Mouse (Mus musculus): ENCODE results near the gene Eif2b3. TPM values are rescaled to one million over a fixed set of nuclear protein-coding genes. Genes with fewer than 3 reads are reported as not detected.

Eif2b3 gene
- polyA plus RNA-seq, 1 experiment, result 36.3 TPM

DNA sequence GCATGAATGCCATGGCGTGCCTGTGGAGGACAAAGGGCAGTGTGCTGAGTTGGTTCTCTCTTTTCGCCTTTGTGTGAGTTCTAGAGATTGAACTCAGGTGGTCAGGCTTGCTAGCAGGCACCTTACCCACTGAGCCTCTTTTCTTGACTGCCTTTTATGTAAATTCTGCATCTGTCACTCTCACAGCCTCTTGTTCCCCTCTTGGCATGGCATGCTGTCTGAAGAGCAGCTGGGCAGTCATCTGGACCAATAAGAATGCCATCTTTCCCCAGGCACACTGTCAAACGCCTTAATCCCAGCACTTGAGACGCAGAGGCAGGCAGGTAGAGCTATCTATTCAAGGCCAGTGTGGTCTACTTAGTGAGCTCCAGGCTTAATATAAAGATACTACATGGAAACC, 34.8 kb downstream of the Eif2b3 start:
- TF ChIP-seq CEBPB (IDR thresholded peaks at IDR 0.05; ENCODE audit: insufficient read depth, poor library complexity, severe bottlenecking) (no peak), POLR2A (IDR thresholded peaks at IDR 0.05; ENCODE audit: insufficient read length, low read depth) (no peak), MAX (IDR thresholded peaks at IDR 0.05; ENCODE audit: low read depth) (no peak), POLR2AphosphoS2 (IDR thresholded peaks at IDR 0.05; ENCODE audit: insufficient read length, low read depth) (no peak), MYOG (IDR thresholded peaks at IDR 0.05; ENCODE audit: control insufficient read depth in 1 of 3, insufficient read depth in 1 of 3, insufficient read length in 2 of 3, low read depth in 2 of 3) (no peak), SRF (IDR thresholded peaks at IDR 0.05; ENCODE audit: control insufficient read depth, insufficient read length, low read depth) (no peak), E2F4 (IDR thresholded peaks at IDR 0.05; ENCODE audit: insufficient read depth) (no peak), USF1 (IDR thresholded peaks at IDR 0.05; ENCODE audit: low read depth) (no peak), REST (IDR thresholded peaks at IDR 0.05; ENCODE audit: insufficient read depth, insufficient read length) (no peak), TCF3 (IDR thresholded peaks at IDR 0.05; ENCODE audit: insufficient read length, low read depth) (no peak), MYOD1 (IDR thresholded peaks at IDR 0.05; ENCODE audit: control insufficient read depth in 1 of 3, insufficient read length in 2 of 3, low read depth in 2 of 3) (no peak), TCF12 (IDR thresholded peaks at IDR 0.05; ENCODE audit: insufficient read depth, poor library complexity, severe bottlenecking) (no peak)
- no peak overlapping the region for H3K4me3 ChIP-seq
- no peaks in the 10 kb centered on the region for H3K27me3 ChIP-seq (ENCODE audit: control insufficient read depth, insufficient read depth, insufficient read length)
- H3ac ChIP-seq (ENCODE audit: control insufficient read depth, insufficient read length), result no peak overlapping the region
- H3K36me3 ChIP-seq (ENCODE audit: control insufficient read depth, insufficient read depth), result peaks cover 4% of the 10 kb centered on the region
- H3K4me2 ChIP-seq (ENCODE audit: low read depth), result no peak overlapping the region
- H3K79me2 ChIP-seq (ENCODE audit: control insufficient read depth, insufficient read depth), result no peaks in the 10 kb centered on the region

DNA sequence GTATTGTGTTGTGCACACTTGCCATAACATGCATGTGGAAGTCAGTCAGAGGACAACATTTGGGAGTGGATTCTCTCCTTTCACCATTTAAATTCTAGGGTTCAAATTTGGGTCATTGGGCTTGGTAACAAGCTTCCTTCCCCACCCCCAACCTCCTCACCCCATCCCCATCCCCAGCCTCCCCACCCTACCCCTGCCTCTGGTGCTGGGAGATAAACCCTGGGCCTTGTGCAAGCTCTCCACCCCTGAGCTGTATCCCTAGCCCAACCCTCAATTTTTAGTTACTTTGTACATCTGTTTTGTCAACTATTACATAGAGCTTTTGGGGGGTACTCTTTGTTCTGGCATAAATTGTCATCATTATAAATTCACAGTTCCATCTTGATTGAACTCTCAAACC, 36.9 kb downstream of the Eif2b3 start:
- Histone ChIP-seq H3K4me3 (no peak overlapping the region), H3K4me2 (ENCODE audit: low read depth) (no peak overlapping the region), H3K27me3 (ENCODE audit: control insufficient read depth, insufficient read depth, insufficient read length) (no peaks in the 10 kb centered on the region), H3K36me3 (ENCODE audit: control insufficient read depth, insufficient read depth) (peaks cover 9% of the 10 kb centered on the region), H3K79me2 (ENCODE audit: control insufficient read depth, insufficient read depth) (no peaks in the 10 kb centered on the region), H3ac (ENCODE audit: control insufficient read depth, insufficient read length) (no peak overlapping the region)
- TF ChIP-seq MYOG (IDR thresholded peaks at IDR 0.05; ENCODE audit: control insufficient read depth in 1 of 3, insufficient read depth in 1 of 3, insufficient read length in 2 of 3, low read depth in 2 of 3), result no peak
- TF ChIP-seq MAX (IDR thresholded peaks at IDR 0.05; ENCODE audit: low read depth), result no peak
- TF ChIP-seq USF1 (IDR thresholded peaks at IDR 0.05; ENCODE audit: low read depth), result no peak
- no peak for TF ChIP-seq E2F4 (IDR thresholded peaks at IDR 0.05; ENCODE audit: insufficient read depth)
- no peak for TF ChIP-seq REST (IDR thresholded peaks at IDR 0.05; ENCODE audit: insufficient read depth, insufficient read length)
- no peak for TF ChIP-seq CEBPB (IDR thresholded peaks at IDR 0.05; ENCODE audit: insufficient read depth, poor library complexity, severe bottlenecking)
- TF ChIP-seq TCF3 (IDR thresholded peaks at IDR 0.05; ENCODE audit: insufficient read length, low read depth), result no peak
- TF ChIP-seq TCF12 (IDR thresholded peaks at IDR 0.05; ENCODE audit: insufficient read depth, poor library complexity, severe bottlenecking), result no peak
- no peak for TF ChIP-seq SRF (IDR thresholded peaks at IDR 0.05; ENCODE audit: control insufficient read depth, insufficient read length, low read depth)
- no peak for TF ChIP-seq MYOD1 (IDR thresholded peaks at IDR 0.05; ENCODE audit: control insufficient read depth in 1 of 3, insufficient read length in 2 of 3, low read depth in 2 of 3)
- TF ChIP-seq POLR2A (IDR thresholded peaks at IDR 0.05; ENCODE audit: insufficient read length, low read depth), result no peak

DNA sequence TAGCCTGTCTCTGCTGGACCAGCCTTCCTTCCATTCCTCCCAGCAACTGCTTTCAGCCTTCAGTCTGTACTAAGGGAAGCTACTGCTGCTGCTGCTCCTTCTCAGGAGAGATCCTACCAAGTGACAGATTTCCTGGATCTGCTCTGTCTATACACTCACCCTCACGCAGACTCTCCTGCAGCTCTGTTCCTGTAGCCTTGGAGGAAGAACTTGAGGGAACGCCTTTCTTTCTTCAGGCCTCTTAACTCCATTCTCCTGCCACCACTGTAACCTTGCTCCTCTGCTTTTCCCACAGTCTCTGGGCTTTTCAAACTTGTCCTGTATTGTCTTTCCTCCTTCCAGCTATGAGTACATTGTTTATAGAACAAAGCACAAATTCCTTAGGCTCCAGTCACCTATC, 37.3 kb downstream of the Eif2b3 start:
- H3ac ChIP-seq (ENCODE audit: control insufficient read depth, insufficient read length), result no peak overlapping the region
- H3K27me3 ChIP-seq (ENCODE audit: control insufficient read depth, insufficient read depth, insufficient read length), result no peaks in the 10 kb centered on the region
- H3K79me2 ChIP-seq (ENCODE audit: control insufficient read depth, insufficient read depth), result no peaks in the 10 kb centered on the region
- no peak overlapping the region for H3K4me2 ChIP-seq (ENCODE audit: low read depth)
- peaks cover 9% of the 10 kb centered on the region for H3K36me3 ChIP-seq (ENCODE audit: control insufficient read depth, insufficient read depth)
- no peak overlapping the region for H3K4me3 ChIP-seq
- no peak for TF ChIP-seq E2F4 (IDR thresholded peaks at IDR 0.05; ENCODE audit: insufficient read depth)
- no peak for TF ChIP-seq REST (IDR thresholded peaks at IDR 0.05; ENCODE audit: insufficient read depth, insufficient read length)
- no peak for TF ChIP-seq POLR2A (IDR thresholded peaks at IDR 0.05; ENCODE audit: insufficient read length, low read depth)
- no peak for TF ChIP-seq MAX (IDR thresholded peaks at IDR 0.05; ENCODE audit: low read depth)
- no peak for TF ChIP-seq MYOG (IDR thresholded peaks at IDR 0.05; ENCODE audit: control insufficient read depth in 1 of 3, insufficient read depth in 1 of 3, insufficient read length in 2 of 3, low read depth in 2 of 3)
- TF ChIP-seq TCF3 (IDR thresholded peaks at IDR 0.05; ENCODE audit: insufficient read length, low read depth), result no peak
- no peak for TF ChIP-seq MYOD1 (IDR thresholded peaks at IDR 0.05; ENCODE audit: control insufficient read depth in 1 of 3, insufficient read length in 2 of 3, low read depth in 2 of 3)
- no peak for TF ChIP-seq SRF (IDR thresholded peaks at IDR 0.05; ENCODE audit: control insufficient read depth, insufficient read length, low read depth)
- TF ChIP-seq TCF12 (IDR thresholded peaks at IDR 0.05; ENCODE audit: insufficient read depth, poor library complexity, severe bottlenecking), result no peak
- TF ChIP-seq CEBPB (IDR thresholded peaks at IDR 0.05; ENCODE audit: insufficient read depth, poor library complexity, severe bottlenecking), result no peak
- TF ChIP-seq POLR2AphosphoS2 (IDR thresholded peaks at IDR 0.05; ENCODE audit: insufficient read length, low read depth), result no peak
- TF ChIP-seq USF1 (IDR thresholded peaks at IDR 0.05; ENCODE audit: low read depth), result no peak

- Histone ChIP-seq H3K4me2 (ENCODE audit: low read depth) (no peak overlapping the region), H3K4me3 (no peak overlapping the region), H3K79me2 (ENCODE audit: control insufficient read depth, insufficient read depth) (no peaks in the 10 kb centered on the region), H3ac (ENCODE audit: control insufficient read depth, insufficient read length) (no peak overlapping the region), H3K36me3 (ENCODE audit: control insufficient read depth, insufficient read depth) (peaks cover 9% of the 10 kb centered on the region), H3K27me3 (ENCODE audit: control insufficient read depth, insufficient read depth, insufficient read length) (no peaks in the 10 kb centered on the region)
- TF ChIP-seq POLR2AphosphoS2 (IDR thresholded peaks at IDR 0.05; ENCODE audit: insufficient read length, low read depth), result no peak
These were observed 39.3 kb downstream of the Eif2b3 start for GRCm38 (mm10) chr4:117058512-117058911.

DNA sequence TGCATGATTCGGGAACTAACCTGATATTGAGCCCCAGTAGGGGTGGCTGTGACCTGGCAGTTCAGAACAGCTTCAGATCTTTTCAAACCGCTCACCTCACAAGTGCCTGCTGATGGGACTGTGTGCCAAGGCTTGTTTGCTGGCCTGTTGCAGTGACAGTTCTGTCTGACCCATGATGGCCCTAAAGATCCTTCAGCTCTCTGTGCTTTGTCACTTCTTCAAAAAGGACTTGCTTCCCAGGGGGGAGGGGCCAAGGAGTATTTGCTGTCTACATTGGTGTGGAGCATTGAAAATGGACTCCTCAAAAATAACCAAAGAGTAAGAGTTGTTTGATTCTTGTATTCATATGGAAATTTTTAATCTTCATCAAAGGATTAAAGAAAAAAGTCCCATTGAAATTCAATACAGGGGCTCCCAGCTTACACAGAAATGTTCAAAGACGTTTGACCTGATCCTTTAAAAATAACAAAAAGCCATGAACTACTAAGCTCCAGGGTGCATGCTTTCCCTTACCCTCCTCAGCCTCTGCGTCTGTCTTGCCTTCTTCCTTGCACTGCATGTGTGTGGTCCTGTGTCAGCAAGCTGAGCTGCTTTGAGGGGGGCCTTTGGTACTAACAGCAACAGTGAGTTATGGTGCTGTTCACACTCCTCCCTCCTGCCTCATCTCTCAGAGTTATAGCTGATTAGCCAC, 43.6 kb downstream of the Eif2b3 start:
- TF ChIP-seq POLR2A (IDR thresholded peaks at IDR 0.05; ENCODE audit: insufficient read length, low read depth) (no peak), CEBPB (IDR thresholded peaks at IDR 0.05; ENCODE audit: insufficient read depth, poor library complexity, severe bottlenecking) (no peak), REST (IDR thresholded peaks at IDR 0.05; ENCODE audit: insufficient read depth, insufficient read length) (no peak), TCF12 (IDR thresholded peaks at IDR 0.05; ENCODE audit: insufficient read depth, poor library complexity, severe bottlenecking) (no peak), SRF (IDR thresholded peaks at IDR 0.05; ENCODE audit: control insufficient read depth, insufficient read length, low read depth) (no peak), USF1 (IDR thresholded peaks at IDR 0.05; ENCODE audit: low read depth) (no peak), E2F4 (IDR thresholded peaks at IDR 0.05; ENCODE audit: insufficient read depth) (no peak), MYOG (IDR thresholded peaks at IDR 0.05; ENCODE audit: control insufficient read depth in 1 of 3, insufficient read depth in 1 of 3, insufficient read length in 2 of 3, low read depth in 2 of 3) (no peak), POLR2AphosphoS2 (IDR thresholded peaks at IDR 0.05; ENCODE audit: insufficient read length, low read depth) (no peak), TCF3 (IDR thresholded peaks at IDR 0.05; ENCODE audit: insufficient read length, low read depth) (no peak), MYOD1 (IDR thresholded peaks at IDR 0.05; ENCODE audit: control insufficient read depth in 1 of 3, insufficient read length in 2 of 3, low read depth in 2 of 3) (no peak), MAX (IDR thresholded peaks at IDR 0.05; ENCODE audit: low read depth) (no peak)
- H3ac ChIP-seq (ENCODE audit: control insufficient read depth, insufficient read length), result no peak overlapping the region
- no peak overlapping the region for H3K4me3 ChIP-seq
- no peaks in the 10 kb centered on the region for H3K27me3 ChIP-seq (ENCODE audit: control insufficient read depth, insufficient read depth, insufficient read length)
- H3K36me3 ChIP-seq (ENCODE audit: control insufficient read depth, insufficient read depth), result peaks cover 20% of the 10 kb centered on the region
- no peak overlapping the region for H3K4me2 ChIP-seq (ENCODE audit: low read depth)
- no peaks in the 10 kb centered on the region for H3K79me2 ChIP-seq (ENCODE audit: control insufficient read depth, insufficient read depth)
